16 mouse cellular contexts compared by ENCODE assay signal in genomic region chr11:54833833-54834232, GRCm38 (mm10). TPM values are rescaled to one million over a fixed set of nuclear protein-coding genes. Genes with fewer than 3 reads are reported as not detected.
A peak's percentile ranks its signal among the peaks of the same experiment; 100 is the strongest.
DNase-seq lines count a peak whose midpoint lies in the region; TF ChIP-seq lines count a peak whose summit lies in the region.
"Had no signal": no experiment of that assay in that cellular context is flagged by ENCODE, and none has a peak within 500 bp of the region (broad histone marks: within the 10 kb centered on the region; RNA-seq: fewer than 3 reads in every experiment).

No protein-coding gene starts in this region.

- intact Hi-C loops in left cerebral cortex, postnatal 4 days (cut with DNase I): no loop called here
- intact Hi-C loops in left cerebral cortex, postnatal 10 days (cut with DNase I): no loop called here

- peak; percentile 78 for DNase-seq in left cerebral cortex, adult 11 months (ENCODE audit: low spot score)
- DNase-seq in left cerebral cortex, postnatal 4 days: no peak
- peak; percentile 76 to 90 for DNase-seq in layer of hippocampus, adult 2 months (ENCODE audit: low spot score in 2 of 2)
- peak; percentile 30 to 46 for DNase-seq in left cerebral cortex, postnatal 10 days (ENCODE audit: extremely low spot score in 1 of 2, low spot score in 2 of 2)
- DNase-seq in thymus, postnatal 25 days: peak; percentile 12
- DNase-seq in T-cell, adult 2 months (ENCODE audit: low spot score): no peak
- no peak for DNase-seq in gastrocnemius, postnatal 25 days
- DNase-seq in cerebellum, adult 11 months: no peak
- DNase-seq: cerebellum, postnatal 36 days; forebrain, postnatal 0 days; kidney, adult 9 months; lung, adult 18-20 months had no signal

- TF ChIP-seq CTCF in layer of hippocampus, adult 2 months (conservative IDR thresholded peaks at IDR 0.05): no peak

- H3K27ac ChIP-seq in layer of hippocampus, adult 2 months: peak overlapping the region; percentile 90
- H3K27ac ChIP-seq: embryonic facial prominence, embryonic 15.5 days; hindbrain, embryonic 15.5 days; limb, embryonic 12.5 days had no signal

- H3K4me3 ChIP-seq in layer of hippocampus, adult 2 months: no peak overlapping the region
- H3K4me3 ChIP-seq: embryonic facial prominence, embryonic 15.5 days; hindbrain, embryonic 15.5 days; limb, embryonic 12.5 days; megakaryocyte, embryonic 14.5 days had no signal

RNA-seq across cellular contexts. Expression of gene Lyrm7, which starts 26.9 kb away (rescaled TPM):
- 10 to 100 TPM; 17.5 to 26.2 TPM for total RNA-seq in left cerebral cortex, postnatal 4 days (2021)
- 10 to 100 TPM; 28.7 to 30.9 TPM for total RNA-seq in layer of hippocampus, adult 2 months (2021)
- 10 to 100 TPM; 22.1 to 25.0 TPM for total RNA-seq in left cerebral cortex, postnatal 10 days (2021)
- 10 to 100 TPM; 14.4 to 15.3 TPM for total RNA-seq in gastrocnemius, postnatal 25 days (2021)

RNA-seq across cellular contexts. Expression of gene Hint1, which starts 32.4 kb away (rescaled TPM):
- total RNA-seq in left cerebral cortex, postnatal 4 days (2021): 100 to 1,000 TPM; 364 to 423 TPM
- 100 to 1,000 TPM; 252 to 273 TPM for total RNA-seq in layer of hippocampus, adult 2 months (2021)
- total RNA-seq in left cerebral cortex, postnatal 10 days (2021): 100 to 1,000 TPM; 326 to 345 TPM
- total RNA-seq in gastrocnemius, postnatal 25 days (2021): 100 to 1,000 TPM; 181 to 192 TPM

RNA-seq across cellular contexts. Expression of gene Cdc42se2, which starts 46.4 kb away (rescaled TPM):
- 100 to 1,000 TPM; 104 to 107 TPM for total RNA-seq in left cerebral cortex, postnatal 4 days (2021)
- total RNA-seq in layer of hippocampus, adult 2 months (2021): 100 to 1,000 TPM; 134 TPM
- total RNA-seq in left cerebral cortex, postnatal 10 days (2021): 100 to 1,000 TPM; 180 to 182 TPM
- total RNA-seq in gastrocnemius, postnatal 25 days (2021): 10 to 100 TPM; 13.8 to 14.3 TPM

Comparison
In these comparisons a context has a peak if more than half of its experiments do, and no peak if none do; other contexts are left out.
1. DNase-seq: peak in left cerebral cortex, adult 11 months (single experiment), layer of hippocampus, adult 2 months (2 of 2), left cerebral cortex, postnatal 10 days (2 of 2) and thymus, postnatal 25 days (single experiment); none in left cerebral cortex, postnatal 4 days (single experiment), T-cell, adult 2 months (single experiment), gastrocnemius, postnatal 25 days (single experiment) and cerebellum, adult 11 months (single experiment).
2. RNA of gene Cdc42se2, which starts 46.4 kb away (total RNA-seq): 180 to 182 TPM in left cerebral cortex, postnatal 10 days, 134 TPM in layer of hippocampus, adult 2 months and 104 to 107 TPM in left cerebral cortex, postnatal 4 days; 13.8 to 14.3 TPM in gastrocnemius, postnatal 25 days; every median in the first group is over 4 times any median in the second.